Mouse (Mus musculus) left cerebral cortex, adult 2 months (tissue): ENCODE results near the gene Cobll1. TPM values are rescaled to one million over a fixed set of nuclear protein-coding genes. Genes with fewer than 3 reads are reported as not detected.

Experiments
- DNase-seq, 2 experiments: peaks; one replicate each; pipeline ENCODE4 v3.0.0; 2021 to 2022; ENCODE audit warnings: low spot score in 2 of 2, mixed read lengths in 1 of 2; ENCODE audit errors: extremely low spot score in 1 of 2
- H3K27ac ChIP-seq: fragments of 200-600 bp; 2 replicates; pipeline ENCODE4 v1.8.1; 2022
- H3K4me3 ChIP-seq: fragments of 200-600 bp; 2 replicates; pipeline ENCODE4 v1.8.1; 2022
- CTCF ChIP-seq: fragments of 200-600 bp; IDR thresholded peaks from 2 replicates; pipeline ENCODE4 v1.8.1; 2022; ENCODE audit warnings: antibody characterized with exemption, mild to moderate bottlenecking, moderate library complexity
- intact Hi-C: fragments of 180-260 bp; cut with DNase I; formaldehyde crosslinking; loops from one replicate; pipeline ENCODE4 v1.15.1; 2025
- total RNA-seq, 2 experiments: library from RNA; stranded (reverse); gene quantifications; 2 replicates each; pipeline ENCODE4 v1.2.3; 2021

The Cobll1 gene
- total RNA-seq, 2 experiments from 2014 or later, result 7.0 to 7.1 TPM

- TF ChIP-seq CTCF, result no peak
- no peak overlapping the region for H3K4me3 ChIP-seq
- DNase-seq, result no peak
- H3K27ac ChIP-seq, result no peak overlapping the region
- intact Hi-C loops, result no loop called here
Observed at GRCm38 (mm10) chr2:65101388-65101787, 137.8 kb downstream of the Cobll1 start.

GRCm38 (mm10) chr2:65100001-65100400 is 139.2 kb downstream of the Cobll1 start:
- DNase-seq, result no peak
- intact Hi-C loops, result no loop called here
- Histone ChIP-seq H3K27ac (no peak overlapping the region), H3K4me3 (no peak overlapping the region)
- no peak for TF ChIP-seq CTCF

GRCm38 (mm10) chr2:65095571-65095970 is 143.6 kb downstream of the Cobll1 start:
- DNase-seq, result no peak
- intact Hi-C loops, result no loop called here
- no peak overlapping the region for H3K4me3 ChIP-seq
- no peak for TF ChIP-seq CTCF
- no peak overlapping the region for H3K27ac ChIP-seq

- intact Hi-C loops, result no loop called here
- no peak for DNase-seq
- H3K27ac ChIP-seq, result no peak overlapping the region
- no peak for TF ChIP-seq CTCF
- no peak overlapping the region for H3K4me3 ChIP-seq
Observed at GRCm38 (mm10) chr2:65093990-65094389, 145.2 kb downstream of the Cobll1 start.

- Histone ChIP-seq H3K4me3 (no peak overlapping the region), H3K27ac (peak overlapping the region; percentile 19; the same call in 1 of the 2 replicates)
- no peak for TF ChIP-seq CTCF
- DNase-seq, result no peak
- intact Hi-C loops, result no loop called here
Observed at GRCm38 (mm10) chr2:65090986-65091385, 148.2 kb downstream of the Cobll1 start.

GRCm38 (mm10) chr2:65087197-65087596 is 152.0 kb downstream of the Cobll1 start:
- no peak for TF ChIP-seq CTCF
- no peak overlapping the region for H3K27ac ChIP-seq
- intact Hi-C loops, result no loop called here
- no peak overlapping the region for H3K4me3 ChIP-seq
- no peak for DNase-seq

GRCm38 (mm10) chr2:65083411-65083810 is 155.8 kb downstream of the Cobll1 start:
- no peak for DNase-seq

GRCm38 (mm10) chr2:65077544-65077943 is 161.7 kb downstream of the Cobll1 start:
- DNase-seq, result no peak

More at GRCm38 (mm10) chr2:65083411-65083810, 155.8 kb downstream of the Cobll1 start:
- Histone ChIP-seq H3K4me3 (no peak overlapping the region), H3K27ac (no peak overlapping the region)
- no peak for TF ChIP-seq CTCF
- intact Hi-C loops, result no loop called here

GRCm38 (mm10) chr2:65075840-65076239 is 163.4 kb downstream of the Cobll1 start:
- intact Hi-C loops, result no loop called here
- H3K4me3 ChIP-seq, result no peak overlapping the region
- no peak for TF ChIP-seq CTCF
- no peak overlapping the region for H3K27ac ChIP-seq
- no peak for DNase-seq

More at GRCm38 (mm10) chr2:65077544-65077943, 161.7 kb downstream of the Cobll1 start:
- Histone ChIP-seq H3K27ac (no peak overlapping the region), H3K4me3 (no peak overlapping the region)
- intact Hi-C loops, result no loop called here
- no peak for TF ChIP-seq CTCF

- intact Hi-C loops, result no loop called here
- DNase-seq, result no peak
- no peak for TF ChIP-seq CTCF
- H3K4me3 ChIP-seq, result no peak overlapping the region
- H3K27ac ChIP-seq, result no peak overlapping the region
Observed at GRCm38 (mm10) chr2:65075431-65075830, 163.8 kb downstream of the Cobll1 start.

GRCm38 (mm10) chr2:65072205-65072604 is 167.0 kb downstream of the Cobll1 start:
- no peak overlapping the region for H3K27ac ChIP-seq
- no peak for TF ChIP-seq CTCF
- intact Hi-C loops, result loop anchor here (5.0 kb wide), 1 partner anchor 50 kb away; the partner anchor contains the start of gene Grb14
- DNase-seq, result no peak
- no peak overlapping the region for H3K4me3 ChIP-seq

- no peak overlapping the region for H3K4me3 ChIP-seq
Observed at GRCm38 (mm10) chr2:65053764-65054163, 185.4 kb downstream of the Cobll1 start.

GRCm38 (mm10) chr2:65052191-65053012 is 186.8 kb downstream of the Cobll1 start:
- no peak overlapping the region for H3K4me3 ChIP-seq
- no peak overlapping the region for H3K27ac ChIP-seq
- DNase-seq, result no peak
- TF ChIP-seq CTCF, result no peak
- intact Hi-C loops, result no loop called here

More at GRCm38 (mm10) chr2:65053764-65054163, 185.4 kb downstream of the Cobll1 start:
- H3K27ac ChIP-seq, result no peak overlapping the region
- no peak for TF ChIP-seq CTCF
- DNase-seq, result no peak
- intact Hi-C loops, result no loop called here
